Mouse (Mus musculus): Measurements from ENCODE around the gene Arfgef3.

The Arfgef3 gene

DNA sequence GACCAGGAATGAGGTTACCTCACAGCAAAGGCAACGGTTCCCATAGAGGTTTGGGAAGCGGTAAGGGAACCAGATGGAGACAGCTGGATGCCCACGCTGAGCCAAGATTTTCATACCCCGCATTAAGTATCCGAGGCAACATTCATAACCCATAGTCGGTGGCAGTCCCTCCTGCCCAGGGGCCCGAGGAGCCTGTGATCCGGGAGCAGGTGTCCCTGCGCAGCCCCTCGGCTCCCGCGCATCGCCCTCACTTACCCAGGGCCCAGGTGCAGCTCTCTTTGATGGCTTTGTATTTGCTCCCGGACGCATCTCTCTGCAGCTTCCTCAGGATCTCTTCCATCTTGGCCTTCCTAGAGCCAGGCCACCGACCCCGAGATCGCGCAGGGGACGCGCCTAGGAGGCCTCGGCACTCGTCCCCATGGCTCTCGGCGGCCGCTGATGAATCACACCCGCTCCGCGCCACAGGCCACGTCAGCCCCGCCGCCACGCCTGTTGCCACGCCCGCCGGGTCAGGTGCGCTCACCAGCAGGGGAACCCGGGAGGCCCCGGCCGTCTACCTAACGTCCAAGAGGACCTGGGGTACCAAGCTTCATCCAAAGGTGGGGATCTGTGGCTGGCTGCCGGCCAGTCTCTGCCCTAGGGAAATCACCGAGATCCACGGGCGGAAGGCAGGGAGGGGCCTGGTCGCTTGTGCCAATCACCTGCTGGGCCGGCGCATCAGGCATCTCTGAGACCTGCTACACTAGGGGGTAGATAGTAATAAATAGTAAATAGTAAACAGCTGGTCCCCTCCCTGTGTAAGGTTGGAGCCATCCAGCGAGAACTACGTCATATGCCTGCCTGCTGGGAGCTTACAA lies at the start of gene Arfgef3:
Gene Arfgef3, minus strand, starts transcription at position 664 of the 857 bp plus-strand sequence.
- peak; percentile 6 for DNase-seq (ENCODE audit: low read depth, low spot score)

DNA sequence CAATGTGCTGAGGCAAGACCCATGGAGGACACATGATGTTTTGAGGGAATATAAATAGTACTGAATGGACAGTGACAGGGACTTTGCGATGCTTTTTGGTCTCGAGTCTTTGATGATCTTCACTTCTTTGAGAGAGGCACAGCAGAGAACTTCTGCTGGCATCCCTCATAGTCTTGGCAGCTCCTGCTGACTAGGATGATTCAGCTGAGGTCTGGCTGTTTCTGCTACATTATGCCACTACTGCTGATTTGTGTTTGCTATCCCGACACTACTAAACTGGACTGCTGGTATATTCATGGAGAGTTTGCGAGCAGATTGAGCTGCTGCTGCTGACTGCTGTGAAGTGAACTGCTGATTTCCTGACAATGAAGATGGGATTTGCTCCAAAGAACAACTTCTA lies 46.3 kb upstream of the Arfgef3 start:
- DNase-seq (ENCODE audit: low read depth, low spot score): no peak

DNA sequence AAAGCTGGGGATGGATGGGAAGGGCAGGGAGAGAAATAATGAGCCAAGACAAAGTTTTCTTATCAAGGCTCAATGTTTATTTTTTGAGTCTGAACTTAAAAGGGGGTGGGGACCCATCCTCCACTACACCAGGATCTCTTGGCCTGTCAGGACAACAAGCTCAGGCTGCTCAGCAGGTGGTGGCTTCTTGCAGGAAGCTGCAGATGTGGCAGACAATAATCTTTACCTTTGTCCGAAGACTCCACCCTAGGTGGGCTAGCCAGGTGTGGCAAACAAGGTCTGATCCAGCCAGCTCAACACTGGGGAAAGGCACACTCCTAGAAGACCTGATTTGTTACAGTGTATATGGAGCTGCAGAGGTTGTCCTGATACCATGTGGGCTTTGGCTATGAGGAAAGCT lies 44.9 kb upstream of the Arfgef3 start:
- peak; percentile 53 for DNase-seq (ENCODE audit: low read depth, low spot score)

DNA sequence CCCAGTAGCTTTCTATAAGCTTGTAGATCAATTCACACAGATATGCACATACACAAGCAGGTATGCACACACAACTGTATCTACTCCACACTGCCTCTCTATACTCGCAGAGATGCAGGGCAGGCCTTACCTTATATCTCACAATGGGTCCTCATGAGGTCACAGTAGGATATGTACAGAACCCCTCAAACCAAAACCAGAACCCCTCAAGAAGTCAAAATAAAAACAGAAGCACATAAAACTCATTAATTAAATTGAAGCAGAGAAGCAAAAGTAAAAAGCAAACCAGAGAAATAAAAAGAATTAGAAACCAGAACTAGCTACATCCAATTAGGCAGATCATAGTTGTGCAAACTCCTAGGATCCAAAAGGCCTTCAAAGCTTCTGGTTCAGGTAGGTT lies 42.9 kb upstream of the Arfgef3 start, which contains the start of gene Gm4922:
Gene Gm4922, minus strand, starts transcription at position 101 of the 400 bp plus-strand sequence.
- no peak for DNase-seq (ENCODE audit: low read depth, low spot score)

DNA sequence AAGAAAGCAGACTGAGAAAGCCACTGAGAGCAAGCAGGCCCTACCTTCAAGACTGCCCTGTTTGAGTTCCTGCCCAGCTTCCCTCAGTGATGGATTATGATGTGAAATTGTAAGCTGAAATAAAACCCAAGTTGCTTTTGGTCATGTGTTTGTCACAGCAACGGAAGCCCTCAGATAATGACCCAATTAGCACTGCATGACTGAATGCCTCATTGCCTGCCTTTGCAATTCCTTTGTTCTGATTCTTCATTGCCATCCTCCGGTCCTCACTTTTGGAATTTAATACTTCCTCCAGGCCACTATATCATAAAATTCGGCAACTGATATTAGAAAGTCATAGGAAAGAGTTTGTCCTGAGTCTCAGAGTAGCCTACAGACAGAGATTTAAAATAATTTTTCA lies 33.8 kb upstream of the Arfgef3 start:
- no peak for DNase-seq (ENCODE audit: low read depth, low spot score)

DNA sequence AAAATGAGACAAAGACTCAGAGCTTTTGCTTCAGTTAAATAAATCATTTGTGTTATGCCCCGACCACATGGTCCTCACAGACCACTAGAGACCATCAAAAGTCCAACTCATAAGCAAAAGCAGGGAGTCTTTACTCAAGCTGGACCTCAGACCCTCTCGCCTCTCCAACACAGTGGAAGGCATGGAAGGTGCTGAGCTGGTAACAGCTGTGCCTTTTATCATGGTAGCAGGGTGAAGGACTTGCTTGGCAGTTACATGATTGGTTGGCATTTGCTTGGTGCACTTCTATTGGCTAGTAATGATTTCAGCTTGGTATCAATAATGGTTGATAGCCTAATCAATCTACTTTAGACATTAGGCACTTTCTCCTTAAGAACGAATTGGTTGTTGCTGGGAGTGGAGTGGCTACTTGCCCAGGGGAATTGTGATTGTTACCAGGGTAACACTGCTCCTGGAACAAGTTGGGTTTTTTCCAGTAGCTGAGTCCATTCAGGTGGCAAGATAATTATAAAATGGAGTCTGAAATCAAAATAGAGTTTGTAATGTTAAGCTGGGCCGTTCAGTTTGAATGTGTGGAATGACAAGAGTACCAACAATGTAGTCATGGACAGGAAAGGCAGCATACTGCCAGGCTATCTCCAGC lies 28.9 kb upstream of the Arfgef3 start:
- no peak for DNase-seq (ENCODE audit: low read depth, low spot score)

DNA sequence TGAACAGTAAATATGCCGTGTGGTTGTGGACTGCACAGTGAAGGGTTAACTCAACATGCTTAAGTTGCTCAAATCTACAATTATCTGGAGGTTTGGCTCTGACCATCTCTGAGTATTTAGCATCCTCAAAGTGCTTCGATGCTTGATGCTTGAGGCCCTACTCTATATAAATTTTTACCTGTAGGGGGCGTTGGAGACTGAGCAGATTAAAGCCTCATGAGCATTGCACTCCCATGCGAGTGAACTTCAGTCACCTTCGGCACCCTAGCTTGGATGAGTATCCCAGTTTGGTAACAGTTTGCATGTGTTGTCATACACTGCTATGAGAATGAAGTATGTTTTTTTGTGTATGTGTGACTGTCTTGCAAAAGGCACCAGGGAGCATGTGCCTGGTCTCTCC lies 26.2 kb upstream of the Arfgef3 start:
- peak; percentile 22 for DNase-seq (ENCODE audit: low read depth, low spot score)

DNA sequence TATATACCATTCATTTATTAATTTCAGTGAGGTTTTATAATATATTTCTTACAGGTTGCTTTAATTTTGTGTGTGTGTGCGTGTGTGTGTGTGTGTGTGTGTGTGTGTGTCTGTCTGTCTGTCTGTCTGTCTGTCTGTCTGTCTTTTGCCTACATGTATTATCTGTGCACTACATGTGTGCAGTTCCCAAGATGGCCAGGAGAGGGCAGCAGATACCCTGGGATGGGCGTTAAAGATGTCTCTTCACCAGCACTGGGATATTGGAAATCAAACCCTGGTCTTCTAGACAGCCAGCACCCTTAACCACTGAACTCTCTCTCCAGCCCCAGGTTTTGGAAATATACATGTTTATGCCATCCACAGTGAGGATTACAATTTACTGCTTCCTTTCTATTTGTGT lies 16.5 kb upstream of the Arfgef3 start:
- DNase-seq (ENCODE audit: low read depth, low spot score): peak; percentile 81

DNA sequence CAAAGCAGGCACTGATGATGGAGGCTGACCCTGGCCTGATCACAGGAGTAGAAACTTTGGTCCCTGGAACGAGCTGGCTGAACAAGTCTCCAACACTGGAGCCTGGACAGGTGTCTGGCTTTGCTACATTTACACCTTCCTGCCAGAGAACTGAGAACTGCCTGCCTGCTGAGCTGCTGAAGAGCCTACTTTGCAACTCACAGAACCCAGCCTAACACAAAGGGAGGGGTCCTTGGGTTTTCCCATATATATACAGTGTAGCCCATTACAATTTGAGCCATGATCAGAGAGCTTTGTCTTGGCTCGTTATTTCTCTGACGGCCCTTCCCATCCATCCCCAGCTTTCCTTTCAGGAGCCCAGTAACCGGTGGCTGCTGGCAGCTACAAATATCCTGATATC lies 6.3 kb upstream of the Arfgef3 start:
- peak; percentile 71 for DNase-seq (ENCODE audit: low read depth, low spot score)

DNA sequence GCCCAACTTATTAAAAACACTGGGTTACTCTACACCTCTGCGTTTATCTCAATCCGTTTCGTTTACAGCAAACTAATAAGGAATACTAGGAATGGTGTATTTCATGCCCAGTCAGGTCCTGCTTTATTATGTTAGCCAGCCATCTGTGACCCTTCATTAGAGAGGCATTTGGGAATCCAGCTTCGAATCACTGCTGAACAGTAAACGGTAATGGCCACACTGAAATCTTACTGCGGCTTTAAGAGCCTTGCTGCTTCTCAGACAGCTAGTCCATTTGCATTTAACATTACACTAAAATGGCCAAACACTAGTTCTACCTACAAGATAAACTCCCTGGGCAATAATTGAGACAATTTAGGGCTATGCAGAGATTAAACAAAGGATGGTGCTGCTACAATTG lies 1.7 kb downstream of the Arfgef3 start:
- DNase-seq (ENCODE audit: low read depth, low spot score): no peak

DNA sequence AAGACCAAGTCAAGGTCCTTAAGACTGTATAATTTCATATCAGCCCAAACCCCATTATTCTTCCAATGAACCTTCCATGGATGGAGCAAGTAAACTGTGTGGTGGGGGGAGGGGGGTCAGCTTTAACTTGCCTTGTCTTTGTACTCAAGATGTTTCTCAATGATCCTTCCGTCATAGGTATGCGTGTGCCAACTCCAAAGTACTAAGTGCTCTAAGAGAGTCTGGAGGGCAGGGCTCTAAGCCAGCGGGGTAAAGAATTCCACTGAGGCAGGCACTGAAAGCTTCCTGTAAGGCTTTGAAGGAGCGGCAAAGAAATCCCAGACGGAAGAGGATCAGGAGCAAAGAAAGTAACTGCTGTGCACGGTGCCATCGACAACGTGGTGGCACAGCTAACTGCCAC lies 2.7 kb downstream of the Arfgef3 start:
- DNase-seq (ENCODE audit: low read depth, low spot score): no peak

DNA sequence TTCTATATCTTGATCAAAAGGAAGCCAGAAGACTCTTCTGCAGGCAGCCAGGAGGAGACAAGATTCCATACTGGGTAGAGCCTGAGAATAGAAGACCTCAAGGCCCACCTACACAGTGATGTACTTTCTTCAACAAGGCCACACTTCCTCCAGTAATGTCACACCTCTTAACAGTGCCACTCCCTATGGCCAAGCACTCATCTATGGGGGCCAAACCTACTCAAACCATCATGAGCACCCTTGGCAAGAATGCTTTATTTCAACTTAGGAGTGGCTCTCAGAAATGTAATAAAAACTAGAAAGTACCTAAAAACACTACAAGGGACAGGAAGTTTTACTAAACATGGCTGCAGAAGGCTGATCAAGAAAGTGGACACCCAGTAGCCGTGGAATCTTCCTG lies 15.2 kb downstream of the Arfgef3 start:
- no peak for DNase-seq (ENCODE audit: low read depth, low spot score)

DNA sequence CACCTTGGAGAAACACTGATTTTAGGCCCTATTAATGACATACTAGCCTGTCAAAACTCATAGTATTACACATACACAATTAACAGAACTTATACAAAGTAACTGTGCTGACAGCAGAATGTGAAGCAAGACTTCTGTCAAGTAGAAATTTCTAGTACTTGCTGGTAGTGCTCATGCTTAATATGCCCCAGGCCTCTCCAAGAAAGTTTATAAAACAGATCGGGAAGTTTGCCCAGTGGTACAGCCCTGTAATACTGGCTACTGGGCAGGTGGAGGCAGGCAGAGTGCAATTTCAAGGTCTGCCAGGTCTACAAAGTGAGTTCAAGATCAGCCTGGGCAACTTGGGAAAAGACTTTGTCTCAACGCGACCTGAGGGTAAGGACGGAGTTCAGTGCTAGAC lies 32.3 kb downstream of the Arfgef3 start:
- no peak for DNase-seq (ENCODE audit: low read depth, low spot score)

DNA sequence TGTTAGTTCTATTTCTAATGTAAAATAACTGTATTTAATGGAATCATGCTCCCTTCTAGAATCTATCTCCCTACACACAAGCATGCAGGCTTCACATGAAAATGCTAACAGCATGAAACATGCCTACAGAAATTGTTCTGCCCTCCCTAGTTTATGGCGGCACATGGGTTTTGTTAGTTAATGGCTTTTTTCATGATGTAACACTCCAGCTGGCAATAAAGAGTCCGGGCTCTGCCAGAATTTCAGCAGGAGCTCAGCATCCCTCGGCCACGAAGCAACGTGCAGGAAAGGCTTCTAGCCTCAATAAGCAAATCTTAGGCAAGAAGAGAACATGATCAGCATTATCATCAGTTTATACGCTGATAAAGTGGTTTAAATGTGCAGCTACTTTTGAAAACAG lies 32.8 kb downstream of the Arfgef3 start:
- no peak for DNase-seq (ENCODE audit: low read depth, low spot score)

DNA sequence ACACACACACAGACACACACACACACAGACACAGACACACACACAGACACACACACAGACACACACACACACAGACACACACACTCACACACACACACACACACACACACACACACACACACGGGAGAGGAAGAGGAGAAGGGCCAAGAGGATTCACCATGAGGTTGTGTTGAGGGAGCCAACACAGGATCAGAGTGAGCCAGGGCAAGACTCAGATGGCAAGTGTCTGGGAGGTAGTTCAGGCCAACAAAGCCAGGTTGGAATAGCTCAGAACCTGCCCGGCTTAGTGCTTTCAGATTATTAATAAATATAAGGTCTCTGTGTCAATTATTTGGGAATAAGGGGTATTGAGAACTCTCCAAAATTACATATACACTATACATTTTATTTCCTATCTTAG lies 33.9 kb downstream of the Arfgef3 start:
- no peak for DNase-seq (ENCODE audit: low read depth, low spot score)

DNA sequence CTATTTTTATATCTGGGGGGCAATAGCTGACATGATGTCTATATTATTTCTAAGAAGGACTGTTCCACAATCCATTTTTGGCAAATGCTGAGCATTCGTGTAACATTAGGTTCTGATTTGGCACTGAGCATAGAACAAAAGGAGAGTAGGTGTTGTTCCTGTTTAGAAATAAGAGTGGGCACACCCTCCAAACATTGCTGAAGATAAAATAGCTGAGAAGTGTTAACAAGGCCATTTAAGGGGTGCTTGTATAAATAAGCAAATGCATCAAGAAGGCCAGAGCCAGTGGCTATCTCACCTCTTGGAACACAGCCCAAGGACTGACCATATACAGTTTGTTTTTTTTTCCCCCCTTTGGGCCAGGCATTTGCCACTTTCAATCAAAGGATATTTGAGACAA lies 35.1 kb downstream of the Arfgef3 start:
- DNase-seq (ENCODE audit: low read depth, low spot score): no peak

DNA sequence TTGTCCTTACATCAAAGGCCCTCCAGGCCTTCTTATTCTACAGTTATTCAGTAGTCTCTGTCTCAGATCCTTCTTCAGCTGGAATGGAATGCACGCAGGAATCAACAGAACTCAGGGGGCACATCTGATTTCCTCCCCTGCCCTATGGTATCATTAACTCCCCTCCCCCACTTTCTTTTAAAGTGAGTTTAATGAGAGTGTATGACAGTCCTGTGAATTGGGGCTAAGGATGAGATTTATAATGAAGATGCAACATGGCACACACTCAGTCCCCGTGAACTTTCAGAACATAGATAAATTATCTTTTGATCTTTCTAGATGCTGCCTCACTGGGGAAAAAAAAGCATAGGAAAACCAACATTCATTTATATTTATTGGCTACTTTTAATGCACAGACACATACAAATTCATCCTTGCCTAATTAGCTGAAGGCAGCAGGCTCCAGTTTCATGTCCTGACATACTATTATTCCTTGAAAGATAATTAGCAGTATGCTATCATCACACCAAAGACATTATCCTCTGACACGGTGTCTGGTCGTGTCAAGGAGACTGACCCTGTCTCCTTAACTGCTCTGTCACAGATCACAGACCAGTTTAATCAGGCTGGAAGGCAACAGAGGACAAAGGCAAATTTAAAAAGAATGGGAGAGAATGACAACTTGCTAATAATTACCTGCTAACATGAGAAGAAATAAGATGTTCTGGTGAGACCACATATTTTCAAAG lies 39.2 kb downstream of the Arfgef3 start:
- no peak for DNase-seq (ENCODE audit: low read depth, low spot score)

DNA sequence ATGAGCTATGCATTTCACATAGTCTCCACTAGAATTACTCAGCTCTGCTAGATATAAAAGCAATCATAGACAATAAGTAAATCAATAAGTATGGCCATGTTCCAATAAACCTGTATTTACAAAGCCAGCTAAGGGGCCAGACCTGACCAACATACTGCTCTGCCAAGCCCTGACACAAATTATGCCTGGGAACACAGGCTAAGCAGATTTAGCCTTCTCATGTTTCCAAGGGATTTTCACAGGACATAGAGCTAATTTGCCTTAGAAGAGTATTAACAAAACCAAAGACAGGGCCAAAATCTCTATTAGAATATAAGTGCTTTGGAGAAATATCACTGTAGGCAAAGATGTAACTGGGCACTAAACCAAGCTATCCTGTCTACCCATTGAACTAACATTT lies 42.2 kb downstream of the Arfgef3 start:
- no peak for DNase-seq (ENCODE audit: low read depth, low spot score)

DNA sequence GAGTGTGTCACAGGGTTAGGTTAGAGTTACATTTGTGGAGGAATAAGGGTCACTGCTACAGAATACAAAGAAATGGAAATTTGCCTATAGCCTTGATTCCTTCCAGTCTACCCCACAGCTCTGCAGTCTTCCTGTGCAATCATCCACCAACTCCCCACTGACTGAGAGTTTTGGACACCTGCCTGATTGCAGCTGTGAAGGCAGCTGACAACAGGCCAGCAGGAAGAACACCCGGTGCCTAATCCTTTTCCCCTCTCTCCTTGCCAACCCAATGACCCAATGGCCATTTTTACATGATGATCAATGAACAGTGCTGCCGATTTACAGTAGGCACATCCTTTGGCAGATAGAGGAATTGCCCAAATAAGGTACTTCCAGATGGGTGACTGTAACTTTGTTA lies 43.6 kb downstream of the Arfgef3 start:
- no peak for DNase-seq (ENCODE audit: low read depth, low spot score)

DNA sequence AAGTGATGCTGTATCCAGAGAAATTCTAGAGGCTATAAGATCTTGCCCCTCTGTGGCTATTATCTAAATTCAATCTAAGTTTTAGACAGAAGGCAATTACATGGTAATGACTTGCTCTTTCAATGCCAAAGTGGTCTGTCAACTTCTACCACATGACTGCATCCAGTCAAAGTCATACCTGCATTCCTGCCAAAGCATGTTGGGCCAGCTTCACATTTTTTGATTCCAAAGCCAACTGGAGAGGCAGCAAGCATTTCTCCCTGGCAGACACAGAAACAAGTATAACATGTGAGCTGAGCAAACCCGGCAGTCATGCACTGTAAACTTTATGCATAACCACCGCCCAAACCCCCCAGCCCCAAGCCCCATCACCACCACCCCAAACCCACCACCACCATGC lies 44.6 kb downstream of the Arfgef3 start:
- DNase-seq (ENCODE audit: low read depth, low spot score): no peak

DNA sequence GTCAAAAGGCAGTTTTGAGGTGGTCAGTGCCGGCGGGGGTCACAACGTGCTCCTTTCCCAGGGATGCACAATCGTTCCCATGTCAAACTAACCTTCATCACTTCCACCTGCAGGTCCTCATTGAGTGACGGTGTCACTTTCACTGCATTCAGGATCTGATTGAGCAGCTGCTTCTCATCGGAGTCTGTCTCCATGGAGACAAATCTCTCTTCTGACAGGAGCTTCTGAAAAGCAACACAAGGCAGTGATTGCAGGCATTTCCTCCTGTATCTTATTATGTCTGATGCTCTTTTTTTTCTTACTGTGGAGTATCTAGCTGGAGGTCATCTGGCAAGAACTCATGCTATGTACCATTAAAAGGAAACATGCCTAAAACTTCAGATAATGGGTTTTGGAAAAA lies 47.3 kb downstream of the Arfgef3 start:
- DNase-seq (ENCODE audit: low read depth, low spot score): no peak

DNA sequence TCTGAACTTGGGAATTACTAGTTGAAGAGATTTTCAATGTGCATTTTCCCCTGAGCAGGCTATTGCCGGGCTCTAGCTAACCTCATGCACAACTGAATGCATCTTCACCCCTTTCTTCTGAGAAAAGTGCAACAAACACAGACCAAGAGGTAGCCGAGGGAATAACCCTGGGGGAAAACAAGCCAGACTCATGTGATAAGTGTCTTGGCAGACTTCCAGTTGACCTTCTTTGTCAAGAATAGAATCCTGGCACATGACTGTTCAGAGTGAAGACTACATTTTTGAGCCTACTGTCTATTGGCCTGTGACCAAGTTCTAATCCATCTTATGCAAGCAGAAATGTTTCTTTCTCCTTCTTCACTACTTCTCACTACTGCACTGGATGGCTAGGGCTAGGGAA lies 55.5 kb downstream of the Arfgef3 start:
- DNase-seq (ENCODE audit: low read depth, low spot score): no peak

All from ES-CJ7 (cell line).